Mouse (Mus musculus): ENCODE results near the gene Leng9.
"Not testable (repeated sequence)": the region's sequence is repeated elsewhere in the genome, so short reads cannot be mapped to it uniquely, and the experiment has no call there.

Leng9 gene

GRCm38 (mm10) chr7:4150059-4150541 is at the start of gene Leng9:
Gene Leng9, minus strand, starts transcription at chr7:4150374.
- no peak for DNase-seq (ENCODE audit: low spot score in 2 of 2)

DNA sequence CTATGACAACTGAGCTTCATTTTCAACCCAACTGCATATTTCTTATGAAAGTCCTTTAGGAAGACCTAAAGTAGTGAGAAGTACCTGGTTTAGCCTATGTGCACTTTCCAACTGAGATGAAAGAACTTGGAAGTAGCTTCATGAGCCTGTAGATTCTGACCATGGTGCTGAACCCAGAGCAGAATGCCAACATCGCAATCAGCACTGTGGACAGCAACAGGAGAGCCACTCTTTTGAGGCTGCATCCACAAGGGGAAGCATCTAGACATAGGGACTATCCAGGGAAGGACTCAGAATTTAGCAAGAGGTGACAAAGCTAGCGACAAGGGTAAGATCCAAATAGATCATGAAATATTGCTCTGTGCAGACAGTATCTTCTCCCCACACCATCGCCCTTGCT is 28.3 kb upstream of the Leng9 start:
- DNase-seq (ENCODE audit: low spot score in 2 of 2): peak in 1 of 2 experiments; percentile 44

DNA sequence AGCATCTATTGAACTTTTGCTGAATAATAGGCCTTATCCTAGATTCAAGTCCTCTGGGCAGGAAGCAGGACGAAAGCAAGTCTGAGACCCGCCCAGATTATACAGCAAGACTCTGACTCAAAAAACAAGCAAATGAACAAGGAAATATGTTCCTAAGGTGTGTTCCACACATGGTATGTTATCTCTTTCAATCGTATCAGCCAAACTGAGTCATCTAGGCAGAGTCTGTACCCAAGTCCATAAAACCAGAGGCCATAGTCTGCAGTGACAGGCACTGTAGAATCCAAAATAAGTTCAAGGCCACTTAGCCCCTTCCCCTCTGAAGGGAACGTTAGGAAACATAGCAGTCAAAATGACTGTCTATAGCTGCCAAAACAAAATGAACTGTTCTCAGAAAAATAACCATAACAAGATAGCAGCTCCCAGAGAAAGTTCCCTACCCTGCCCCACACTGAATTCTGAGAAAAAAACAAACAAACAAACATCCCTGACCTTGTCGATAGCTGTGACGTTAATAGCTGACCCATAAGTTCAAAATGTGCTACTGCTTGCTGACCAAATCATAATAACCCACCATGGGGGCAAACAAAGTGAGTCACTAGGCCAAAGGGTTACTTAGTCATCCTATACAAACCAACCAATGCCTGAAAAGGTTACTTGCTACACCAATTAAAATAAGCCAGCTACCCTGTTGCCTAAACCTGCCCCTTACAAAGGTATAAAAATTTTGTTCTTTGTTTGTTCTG is 20.2 kb upstream of the Leng9 start:
- no peak for DNase-seq (ENCODE audit: low spot score in 2 of 2)

- no peak for DNase-seq (ENCODE audit: low spot score in 2 of 2)
Observed at GRCm38 (mm10) chr7:4167098-4167497, 16.9 kb upstream of the Leng9 start.

DNA sequence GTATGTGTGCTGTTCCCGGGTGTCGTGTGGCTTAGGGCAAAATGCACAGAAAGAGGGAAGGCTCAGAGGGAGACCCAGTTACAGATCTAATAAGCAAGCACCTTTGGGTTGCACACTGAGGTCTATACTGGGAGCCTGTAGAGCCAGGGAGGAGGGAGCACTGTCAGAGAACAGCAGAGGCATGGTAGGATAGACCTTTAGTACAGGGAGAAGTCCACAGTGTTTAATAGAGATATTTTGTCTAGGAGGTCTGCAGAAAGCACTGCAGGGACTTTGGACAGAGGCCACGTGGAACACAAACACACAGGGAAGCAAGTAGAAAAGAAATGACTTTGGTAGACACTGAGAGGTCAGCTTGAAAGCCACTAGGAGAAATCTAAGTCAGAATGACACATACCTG is 15.1 kb upstream of the Leng9 start:
- no peak for DNase-seq (ENCODE audit: low spot score in 2 of 2)

- DNase-seq (ENCODE audit: low spot score in 2 of 2): peak; percentile 69 to 72
Observed at GRCm38 (mm10) chr7:4164090-4164910, 14.1 kb upstream of the Leng9 start, which contains the start of gene Cdc42ep5. Gene Cdc42ep5, minus strand, starts transcription at chr7:4164860.

DNA sequence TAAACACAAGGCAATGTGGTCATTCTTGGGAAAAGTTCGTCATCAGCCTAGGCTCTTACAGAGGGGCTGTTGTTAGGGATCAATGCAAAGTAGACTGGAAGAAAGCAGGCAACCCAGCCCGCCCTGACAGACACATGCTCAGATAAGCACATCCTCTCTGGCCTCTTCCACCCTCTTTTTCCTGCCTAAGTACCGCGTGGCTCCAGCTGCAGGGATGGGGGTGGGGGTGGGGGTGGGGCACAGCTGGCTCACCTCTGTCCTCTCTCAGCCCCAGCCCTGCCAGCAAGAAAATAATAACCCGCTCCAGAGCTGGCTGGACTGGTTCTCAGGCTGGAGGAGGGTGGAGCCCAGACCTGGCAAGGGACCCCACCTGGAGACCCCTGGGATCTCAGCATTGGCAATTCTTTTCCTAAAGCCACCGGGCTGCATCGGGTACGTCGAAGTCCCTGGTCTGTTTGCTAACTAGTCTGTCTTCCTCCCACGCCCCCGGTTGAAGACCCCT is 13.4 kb upstream of the Leng9 start:
- DNase-seq (ENCODE audit: low spot score in 2 of 2): peak in 1 of 2 experiments; percentile 48

- not testable (repeated sequence) for DNase-seq (ENCODE audit: low spot score in 2 of 2)
Observed at GRCm38 (mm10) chr7:4161596-4161995, 11.4 kb upstream of the Leng9 start.

DNA sequence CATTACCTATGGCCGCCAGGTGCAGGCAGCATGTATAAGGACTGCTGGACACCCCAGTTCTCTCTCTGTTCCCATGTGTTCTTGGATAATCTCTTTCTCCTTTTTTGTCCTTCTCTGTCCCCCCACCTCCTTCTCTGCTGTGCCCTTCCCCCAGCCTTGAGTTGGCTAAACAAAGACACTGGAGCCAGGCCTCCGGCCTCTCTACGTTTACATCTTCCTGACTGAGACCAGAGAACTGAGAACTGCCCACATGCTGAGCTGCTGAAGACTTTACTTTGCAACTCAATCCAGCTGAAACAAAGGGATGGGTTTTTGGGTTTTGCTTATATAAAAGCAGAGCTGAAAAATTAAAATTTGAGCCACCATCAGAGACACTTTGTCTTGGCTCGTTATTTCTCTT is 4.8 kb upstream of the Leng9 start:
- no peak for DNase-seq (ENCODE audit: low spot score in 2 of 2)

GRCm38 (mm10) chr7:4154356-4154755 is 4.2 kb upstream of the Leng9 start:
- no peak for DNase-seq (ENCODE audit: low spot score in 2 of 2)

- no peak for DNase-seq (ENCODE audit: low spot score in 2 of 2)
Observed at GRCm38 (mm10) chr7:4151241-4151640, 1.1 kb upstream of the Leng9 start.

- DNase-seq (ENCODE audit: low spot score in 2 of 2): no peak
Observed at GRCm38 (mm10) chr7:4150811-4151221, 642 bp upstream of the Leng9 start.

GRCm38 (mm10) chr7:4149209-4150054 is 742 bp downstream of the Leng9 start:
- DNase-seq (ENCODE audit: low spot score in 2 of 2): peak; percentile 72 to 82

GRCm38 (mm10) chr7:4148341-4149208 is 1.6 kb downstream of the Leng9 start:
- no peak for DNase-seq (ENCODE audit: low spot score in 2 of 2)

DNA sequence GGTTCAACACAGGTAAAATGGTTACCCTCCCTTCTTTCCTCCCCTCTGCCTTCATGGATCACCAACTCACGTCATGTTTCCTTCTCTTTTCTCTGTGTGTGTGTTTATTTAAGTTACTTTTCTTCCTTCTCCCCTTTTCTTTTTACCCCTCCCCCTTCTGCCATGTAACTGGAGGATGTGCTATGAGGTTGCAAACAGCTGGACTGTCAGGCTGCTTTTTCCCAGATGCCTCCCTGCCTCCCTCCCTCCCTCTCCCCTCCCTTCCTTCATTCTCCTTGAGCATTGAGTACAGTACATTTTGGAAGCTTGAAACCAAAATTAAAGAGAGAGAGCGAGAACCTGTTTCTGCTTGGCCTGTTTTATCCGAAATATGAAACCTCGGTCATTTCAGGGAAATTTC is 2.3 kb downstream of the Leng9 start:
- no peak for DNase-seq (ENCODE audit: low spot score in 2 of 2)

GRCm38 (mm10) chr7:4147371-4147770 is 2.8 kb downstream of the Leng9 start:
- DNase-seq (ENCODE audit: low spot score in 2 of 2): no peak

DNA sequence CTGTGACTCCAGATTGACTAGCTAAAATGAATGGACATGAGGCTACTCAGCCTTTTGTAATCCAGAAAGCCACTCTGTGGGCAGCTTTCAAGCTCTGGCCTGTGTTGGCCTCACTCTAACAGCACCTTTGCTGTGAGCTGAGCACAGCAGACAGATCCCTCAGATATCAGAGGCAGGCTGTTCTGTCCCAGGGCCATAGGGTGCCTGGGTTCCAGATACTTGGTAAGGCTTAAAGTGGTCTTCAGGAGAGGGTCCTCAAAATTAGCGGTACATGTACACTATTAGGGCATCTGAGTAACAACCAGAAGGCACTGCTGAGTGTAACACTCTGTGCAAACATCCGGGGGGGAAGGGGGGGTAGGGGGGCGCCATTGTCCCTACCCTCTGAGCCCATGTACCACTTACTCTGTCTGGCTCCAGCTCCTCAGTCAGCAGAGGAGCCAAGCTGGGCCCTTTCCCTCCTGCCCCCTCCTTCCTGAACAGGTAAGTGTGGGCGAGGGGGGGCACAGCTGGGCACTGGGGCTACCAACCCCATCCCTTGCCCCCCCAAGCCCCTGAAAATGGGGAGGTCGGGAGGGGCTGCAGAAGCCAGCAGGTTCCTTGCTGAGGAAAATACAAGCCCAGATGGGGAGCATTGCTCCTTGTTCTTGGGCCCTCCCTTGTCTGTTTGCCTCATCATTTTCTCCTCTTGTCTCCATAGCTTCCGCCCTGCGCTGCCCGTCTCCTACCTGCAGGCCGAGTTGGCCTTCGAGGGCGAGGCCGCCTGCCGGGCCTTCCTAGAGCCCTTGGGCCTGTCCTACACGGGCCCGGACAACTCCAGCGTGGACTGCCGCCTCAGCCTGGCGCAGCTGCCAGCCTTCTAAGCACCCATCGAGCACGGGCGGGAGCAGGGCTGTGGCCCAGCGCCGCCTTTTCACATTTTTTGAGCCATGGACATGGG is 3.7 kb downstream of the Leng9 start:
- DNase-seq (ENCODE audit: low spot score in 2 of 2): no peak

GRCm38 (mm10) chr7:4145552-4146190 is 4.5 kb downstream of the Leng9 start:
- no peak for DNase-seq (ENCODE audit: low spot score in 2 of 2)
